Mouse (Mus musculus): ENCODE results near the gene Dner.
A peak's percentile ranks its signal among the peaks of the same experiment; 100 is the strongest.

Dner gene

DNA sequence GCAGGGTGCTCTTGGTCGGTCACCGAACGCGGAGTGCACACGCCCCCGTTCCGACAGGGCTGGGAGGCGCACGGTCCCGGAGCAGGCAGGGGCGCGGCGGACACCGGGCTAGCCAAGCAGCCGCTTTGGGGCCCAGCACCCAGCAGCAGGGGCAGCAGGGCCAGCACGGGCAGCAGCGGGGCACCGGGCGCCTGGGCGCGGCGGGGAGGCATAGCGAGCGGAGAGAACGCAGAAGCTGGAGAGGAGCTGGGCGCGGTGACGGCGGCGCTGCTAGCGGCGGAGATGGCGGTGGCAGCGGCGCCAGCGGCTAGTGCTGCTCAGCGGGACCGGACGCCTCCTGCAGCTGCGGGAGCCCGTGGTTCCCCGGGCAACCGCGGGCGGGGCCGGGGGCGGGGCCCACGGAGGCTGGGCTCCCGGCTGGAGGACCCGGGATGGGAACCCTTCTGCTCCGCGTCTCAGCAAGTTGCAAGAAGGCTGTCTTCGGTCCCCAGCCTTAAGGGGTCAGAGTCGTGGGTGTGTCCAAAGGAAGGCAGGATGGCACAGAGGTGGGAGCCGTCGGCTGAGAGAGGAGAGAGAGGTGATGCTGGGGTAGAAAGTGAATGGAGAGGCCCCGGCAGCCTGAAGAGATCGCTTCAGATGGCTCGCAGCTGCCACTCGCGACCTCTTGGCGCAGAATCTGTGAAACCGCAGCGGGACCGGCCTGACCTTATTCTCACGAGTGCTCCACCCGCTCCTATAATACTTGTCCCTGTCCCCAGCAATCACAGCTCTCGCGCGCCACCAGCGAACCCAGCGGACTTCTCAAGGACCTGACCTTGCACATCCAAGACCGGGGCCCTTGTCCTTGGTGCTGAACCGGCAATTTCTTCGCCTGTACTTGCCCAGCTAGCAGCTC lies at the start of gene Dner:
TSS of gene Dner (minus strand) at position 705 of the 895 bp plus-strand sequence.
- DNase-seq: peak; percentile 62

DNA sequence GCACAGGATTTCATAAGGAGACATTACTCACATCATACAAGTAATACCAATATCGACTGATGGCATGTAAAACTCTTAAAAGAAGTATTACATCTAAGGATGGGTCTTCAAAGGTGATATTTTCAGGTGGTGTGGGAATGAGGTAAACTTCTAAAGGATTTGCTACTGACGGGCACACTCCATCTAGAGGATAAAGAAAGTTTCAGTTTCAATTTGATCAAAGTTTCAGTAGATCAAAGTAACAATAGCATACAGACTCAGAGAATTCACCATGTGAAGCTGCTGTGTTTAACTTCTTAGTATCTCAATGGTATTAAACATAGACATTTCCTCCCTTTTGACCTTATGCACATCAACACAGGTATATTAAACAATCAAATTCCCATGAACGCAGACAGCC lies 46.1 kb upstream of the Dner start:
- DNase-seq: no peak

DNA sequence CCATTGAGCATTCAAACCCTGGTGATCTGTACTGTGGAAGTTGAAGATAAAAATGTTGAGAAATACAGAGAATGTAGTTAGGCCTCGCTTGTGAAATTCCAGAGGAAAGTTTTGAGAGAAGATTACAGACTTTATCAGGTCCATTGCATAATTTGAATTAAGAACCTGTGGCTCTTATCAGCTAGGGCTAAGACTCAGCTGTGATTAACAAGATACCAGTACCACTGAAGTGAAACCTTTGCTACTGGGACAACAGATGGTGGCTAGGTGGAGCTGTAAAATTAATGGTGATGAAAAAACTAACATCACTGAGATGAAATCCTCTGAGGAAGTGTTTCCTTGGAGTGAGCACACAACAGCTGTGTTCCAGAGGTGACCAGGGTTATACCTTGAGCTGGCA lies 44.1 kb upstream of the Dner start:
- no peak for DNase-seq

DNA sequence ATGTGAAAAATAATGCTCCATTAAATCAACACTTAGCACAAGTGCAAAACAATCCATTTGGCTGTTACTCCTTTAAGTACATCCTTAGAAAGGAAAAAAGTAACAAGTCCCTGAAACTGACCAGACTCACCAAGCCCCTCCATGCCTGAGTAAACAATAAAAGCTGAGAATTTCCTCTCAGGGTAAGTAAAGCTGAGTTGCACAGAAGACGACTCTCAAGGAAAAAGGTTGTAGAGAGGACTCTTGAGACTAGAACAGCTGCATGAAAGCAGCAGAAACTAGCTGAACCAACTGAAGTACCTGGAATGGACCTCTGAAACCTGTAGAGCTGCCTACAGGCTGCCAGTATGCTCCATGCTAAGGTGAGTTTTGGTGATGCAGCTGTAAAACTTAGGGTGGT lies 41.1 kb upstream of the Dner start:
- DNase-seq: no peak

DNA sequence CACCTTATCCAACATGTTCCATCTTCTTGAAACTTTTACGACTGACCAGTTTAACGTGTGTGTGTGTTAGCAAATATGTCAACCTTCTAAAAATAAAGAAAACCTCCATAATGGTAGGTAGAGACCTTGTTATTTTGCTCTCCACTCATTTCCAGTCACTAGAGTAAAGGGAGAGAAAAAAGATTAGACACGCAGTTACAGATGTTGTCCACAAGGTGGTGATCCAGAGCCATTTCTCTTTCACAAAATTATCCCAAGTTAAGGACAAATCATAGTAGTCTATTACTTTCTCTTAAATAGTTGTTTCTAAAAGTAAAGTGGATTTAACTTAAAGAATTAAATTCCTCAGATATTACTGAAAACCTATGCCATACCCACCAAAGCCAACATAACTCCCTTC lies 37.8 kb upstream of the Dner start:
- DNase-seq: peak; percentile 26

DNA sequence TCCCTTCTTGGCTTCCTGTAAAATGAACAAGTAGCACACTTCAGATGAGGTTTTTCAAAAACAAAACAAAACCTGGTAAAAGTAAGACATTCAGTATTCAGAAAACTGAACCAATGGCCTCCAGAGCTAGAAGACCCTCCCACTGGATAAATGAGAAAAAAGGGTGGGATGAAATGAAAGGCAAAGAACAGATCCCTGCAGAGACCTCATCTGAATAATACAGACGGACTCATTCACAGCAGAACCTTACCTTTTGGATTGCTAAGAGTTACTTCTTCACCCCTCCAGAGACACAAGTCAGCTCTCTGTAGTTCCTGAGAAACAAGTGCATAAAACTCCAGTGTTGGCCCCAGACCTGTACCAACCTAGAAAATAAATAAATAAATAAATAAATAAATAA lies 35.7 kb upstream of the Dner start:
- DNase-seq: no peak

DNA sequence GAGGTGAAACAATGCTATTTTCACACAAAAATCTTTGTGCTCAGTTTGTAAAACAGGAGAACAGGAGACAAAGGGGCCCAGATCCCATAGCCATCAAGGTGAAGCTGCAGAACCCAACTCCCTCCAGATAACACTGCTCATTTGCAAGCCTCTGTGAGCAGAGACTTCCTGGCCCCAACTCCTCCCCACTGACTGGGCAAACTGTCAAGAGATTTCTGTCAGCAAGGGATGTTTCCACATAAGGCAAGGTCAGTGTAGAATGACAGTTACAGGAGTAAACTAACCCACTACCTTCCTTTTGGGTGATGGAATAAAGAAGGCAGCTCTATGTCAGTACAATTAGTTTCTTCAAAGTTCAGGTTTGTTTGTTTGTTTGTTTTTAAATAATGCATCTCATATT lies 26.8 kb upstream of the Dner start:
- no peak for DNase-seq

DNA sequence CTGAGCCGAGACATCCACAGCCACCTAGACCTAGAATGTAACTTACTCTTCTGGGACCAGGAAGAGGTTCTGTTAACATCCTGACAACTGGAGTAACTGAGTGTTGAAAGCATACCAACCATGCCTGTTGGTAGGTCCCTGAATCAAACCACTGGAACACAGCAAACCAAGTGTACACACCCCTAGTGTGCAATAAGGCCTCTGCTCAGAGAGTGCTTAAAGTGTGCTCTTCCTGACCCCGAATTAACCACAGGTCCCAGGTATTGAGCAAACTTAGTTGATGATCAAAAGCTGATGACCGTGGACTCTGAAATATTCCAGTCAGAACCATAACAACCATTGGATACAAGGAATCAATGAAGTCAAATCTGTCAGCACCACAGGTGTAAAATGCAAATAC lies 26.4 kb upstream of the Dner start:
- DNase-seq: no peak

DNA sequence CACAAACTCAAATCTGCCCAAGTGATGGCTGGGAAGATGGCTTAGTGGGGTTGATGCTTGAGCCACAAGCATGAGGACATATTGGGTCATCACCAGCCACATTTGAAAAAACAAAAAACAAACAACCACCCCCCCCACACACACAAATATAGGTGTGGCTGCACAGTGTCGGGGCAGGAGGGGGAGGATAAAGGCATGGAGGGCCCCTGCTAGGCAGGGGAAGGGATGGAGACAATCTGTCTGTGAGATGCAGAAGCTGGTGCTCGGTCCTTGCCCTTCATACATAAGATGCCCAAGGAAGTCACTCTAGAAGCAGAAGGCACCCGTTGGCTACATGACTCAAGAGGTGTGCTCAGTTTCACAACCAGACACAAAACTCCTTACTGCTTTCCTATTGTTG lies 25.9 kb upstream of the Dner start:
- DNase-seq: no peak

DNA sequence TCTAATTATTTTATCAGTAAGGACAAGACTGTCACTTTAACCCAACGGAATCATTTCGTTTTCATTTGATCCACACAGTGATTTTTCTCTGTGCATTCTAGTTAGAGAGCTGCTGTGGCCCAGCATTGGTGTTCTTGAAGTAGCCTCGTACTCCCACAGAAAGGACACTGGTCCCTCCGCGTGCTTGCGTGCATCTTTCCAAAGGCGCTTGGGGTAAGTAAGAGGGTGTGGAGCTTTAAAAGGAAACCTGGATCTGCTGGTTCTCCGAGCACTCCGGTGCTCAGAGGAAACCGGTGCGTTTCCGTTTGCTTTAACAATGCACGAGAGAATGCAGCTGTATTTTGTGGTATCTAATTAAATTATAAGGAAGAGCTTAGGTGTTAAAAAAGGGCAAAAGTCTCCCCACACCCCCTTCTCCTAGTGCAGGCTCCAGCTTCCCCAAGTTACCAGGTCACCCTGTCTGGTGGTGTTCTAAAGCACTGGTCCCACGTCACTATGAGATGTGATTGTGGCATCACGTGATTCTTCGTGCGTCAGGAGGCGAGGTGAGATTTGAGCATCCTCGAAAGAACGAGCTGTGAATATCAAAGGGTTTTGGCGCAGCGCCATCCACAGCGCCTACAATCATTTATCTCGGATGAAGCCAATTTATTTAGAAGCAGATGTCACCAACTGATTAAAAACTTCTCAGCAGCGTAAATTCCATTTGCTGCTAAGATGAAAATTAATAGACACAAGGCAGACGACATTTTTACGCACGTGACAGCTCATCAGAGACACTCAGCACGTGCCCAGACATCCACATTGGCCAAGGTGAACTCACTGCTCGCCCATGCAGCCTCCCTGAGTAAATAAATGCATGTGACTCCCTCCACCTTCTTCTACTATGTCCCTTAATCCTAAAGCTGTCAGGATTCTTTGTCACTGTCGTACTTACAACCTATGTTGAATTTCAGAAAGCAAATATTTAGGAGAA lies 14.1 kb upstream of the Dner start:
- DNase-seq: peak; percentile 58

DNA sequence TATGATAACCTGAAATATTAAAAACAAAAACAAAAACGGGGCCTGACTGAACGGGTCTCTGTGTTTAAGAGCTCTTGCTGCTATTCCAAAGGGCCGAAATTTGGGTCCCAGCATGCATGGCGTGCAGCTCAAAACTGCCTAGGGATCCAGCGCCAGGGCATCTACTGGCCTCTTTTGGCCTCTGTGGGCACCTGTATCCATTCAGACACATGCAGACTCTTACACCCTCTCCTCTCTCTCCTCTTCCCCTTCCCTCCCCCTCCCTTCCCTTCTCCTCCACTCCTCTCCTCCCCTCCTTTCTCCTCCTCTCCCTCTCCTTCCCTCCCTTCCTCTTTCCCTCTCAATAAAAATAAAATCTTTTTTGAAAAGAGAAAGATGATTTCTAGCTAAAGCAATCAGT lies 13.4 kb upstream of the Dner start:
- peak; percentile 36 for DNase-seq

DNA sequence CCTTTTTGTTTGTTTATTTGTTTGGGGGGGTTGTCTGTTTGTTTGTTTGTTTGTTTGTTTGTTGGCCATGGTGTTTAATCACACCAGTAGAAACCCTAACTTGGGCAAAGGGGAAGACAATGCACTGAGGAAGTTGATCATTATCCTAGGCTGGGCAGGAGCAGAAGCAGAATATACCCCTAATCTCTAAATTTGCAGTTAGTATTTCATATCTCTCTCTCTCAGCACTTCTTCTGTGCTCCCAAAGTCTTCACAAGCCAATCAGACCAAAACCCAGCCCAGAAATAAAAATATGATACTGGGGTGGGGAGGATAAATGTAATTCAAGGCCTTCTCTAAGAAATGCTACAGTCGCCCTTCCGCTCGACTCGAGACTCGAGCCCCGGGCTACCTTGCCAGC lies 4.2 kb upstream of the Dner start:
- DNase-seq: no peak

DNA sequence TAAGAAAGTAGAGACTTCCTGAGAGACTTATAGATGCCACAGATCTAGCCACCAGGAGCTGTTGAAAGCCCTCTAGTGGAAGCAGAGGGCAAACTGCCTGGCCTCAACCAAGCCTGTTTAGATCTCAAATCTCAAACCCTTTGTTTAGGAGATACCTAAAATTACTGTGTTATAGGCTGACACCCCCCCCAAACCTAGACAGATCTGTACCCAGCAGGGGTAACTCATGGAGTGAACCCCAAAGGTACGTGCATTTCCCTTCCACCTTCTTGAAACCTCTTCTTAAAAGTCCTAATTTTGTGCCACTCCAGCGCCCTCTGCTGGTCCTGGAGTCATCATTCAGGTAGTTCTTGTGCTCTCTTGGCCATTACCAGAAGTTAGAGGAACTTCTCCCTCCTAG lies 1.1 kb upstream of the Dner start:
- DNase-seq: peak; percentile 80

DNA sequence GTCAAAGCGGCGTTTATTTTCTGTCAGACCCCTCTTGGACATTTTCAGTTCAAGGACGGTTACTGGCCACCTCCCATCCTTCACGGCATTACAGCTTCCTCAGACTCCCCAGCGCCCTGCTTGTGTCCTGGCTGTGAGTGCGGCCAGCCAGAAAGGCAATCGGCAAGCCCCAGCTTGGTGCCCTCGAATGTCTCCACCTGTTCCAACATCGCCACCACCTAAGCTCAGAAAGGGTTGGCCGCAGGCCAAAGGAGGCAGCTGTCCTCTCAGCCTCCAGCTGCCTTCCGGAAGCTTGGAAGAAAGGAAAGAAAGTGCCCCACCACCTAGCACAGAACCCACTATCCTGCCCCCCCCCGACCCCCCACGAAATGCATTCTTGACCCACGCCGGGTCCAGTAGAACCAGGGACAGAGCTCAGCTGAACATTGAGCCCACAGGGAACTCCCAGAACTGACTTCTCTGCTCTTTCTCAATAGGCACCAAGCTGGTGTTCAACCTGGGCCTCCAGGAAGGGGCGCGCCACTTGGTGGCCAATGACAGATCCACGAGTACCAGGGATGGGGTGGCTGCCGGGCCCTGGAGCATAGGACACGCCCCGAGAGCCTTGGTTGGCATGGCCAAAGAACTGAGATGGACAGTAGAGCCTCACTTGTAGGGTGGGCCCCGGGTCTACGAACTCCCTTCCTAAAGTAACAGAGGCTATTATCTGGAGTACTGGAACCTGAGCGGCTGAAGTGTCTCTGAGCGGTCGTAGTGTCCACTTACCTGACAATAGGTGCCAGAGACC lies 1.1 kb downstream of the Dner start:
- DNase-seq: peak; percentile 57

DNA sequence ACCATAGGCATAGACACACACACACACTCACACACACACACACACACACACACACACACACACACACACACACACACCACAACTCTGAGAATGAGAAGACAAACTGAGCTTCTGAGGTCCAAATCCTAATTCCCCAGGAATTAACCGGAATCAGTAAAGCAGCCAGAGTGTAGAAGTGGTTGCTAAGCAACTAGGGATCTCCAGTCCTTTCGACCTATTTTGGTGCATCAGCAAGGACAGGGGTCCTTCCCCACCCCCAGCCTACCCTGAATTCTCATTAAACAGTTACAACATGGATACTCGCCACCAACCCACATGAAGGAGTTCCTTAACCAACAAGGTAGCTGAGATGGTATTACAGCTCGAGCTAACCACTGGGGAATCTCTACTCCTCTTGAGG lies 18.1 kb downstream of the Dner start:
- no peak for DNase-seq

DNA sequence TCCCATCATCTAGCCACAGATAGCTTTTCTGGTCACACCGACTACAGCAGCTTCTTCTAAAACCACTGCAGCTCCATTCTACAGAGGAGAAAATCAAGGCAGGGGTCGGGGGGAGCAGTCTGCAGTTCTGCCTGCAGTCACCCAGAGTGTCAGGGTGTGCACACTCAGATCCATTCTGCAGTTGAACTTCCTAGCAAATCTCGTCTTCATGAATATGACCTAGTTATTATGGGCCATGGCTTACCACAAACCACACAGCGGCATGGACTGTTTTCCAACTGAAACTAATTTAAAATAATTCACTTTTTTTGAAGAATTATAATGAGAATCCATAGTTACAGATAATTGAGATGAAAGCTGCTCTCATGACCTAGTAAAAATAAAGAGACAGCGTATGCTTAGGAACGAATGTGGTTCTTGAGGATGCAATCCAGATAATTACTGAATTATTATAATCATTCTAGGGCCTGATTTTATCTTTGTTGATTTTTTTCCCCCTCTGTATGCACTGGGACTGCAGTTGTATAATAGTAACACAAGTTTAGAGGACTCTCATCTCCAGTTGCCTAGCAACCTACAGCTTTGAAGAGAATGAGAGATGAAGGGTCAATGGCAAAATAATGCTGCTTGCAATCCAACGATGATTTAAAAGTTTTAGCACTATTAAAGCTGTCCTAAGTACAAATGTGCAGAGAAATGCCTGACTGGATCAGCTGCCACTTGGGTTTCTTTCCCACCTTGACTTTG lies 27.7 kb downstream of the Dner start:
- no peak for DNase-seq

DNA sequence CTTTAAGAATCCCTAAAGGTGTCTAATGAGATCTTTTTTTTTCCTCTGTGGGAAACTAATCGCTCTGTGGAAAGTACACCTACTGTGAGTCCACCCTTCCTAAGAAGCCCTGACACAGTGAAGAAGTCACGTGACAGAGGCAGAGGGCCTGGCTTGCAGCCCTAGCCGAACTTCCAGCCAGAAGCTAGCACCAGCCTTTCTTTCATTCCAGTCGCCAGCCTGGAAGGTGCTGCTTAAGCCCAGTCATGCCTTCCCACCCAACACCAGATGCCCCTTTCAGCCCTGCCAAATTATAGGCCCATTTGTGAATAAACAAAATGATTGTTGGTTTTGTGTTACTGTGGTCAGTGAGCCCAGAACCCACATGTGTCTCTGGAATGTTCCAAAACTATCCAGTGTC lies 28.4 kb downstream of the Dner start:
- no peak for DNase-seq

DNA sequence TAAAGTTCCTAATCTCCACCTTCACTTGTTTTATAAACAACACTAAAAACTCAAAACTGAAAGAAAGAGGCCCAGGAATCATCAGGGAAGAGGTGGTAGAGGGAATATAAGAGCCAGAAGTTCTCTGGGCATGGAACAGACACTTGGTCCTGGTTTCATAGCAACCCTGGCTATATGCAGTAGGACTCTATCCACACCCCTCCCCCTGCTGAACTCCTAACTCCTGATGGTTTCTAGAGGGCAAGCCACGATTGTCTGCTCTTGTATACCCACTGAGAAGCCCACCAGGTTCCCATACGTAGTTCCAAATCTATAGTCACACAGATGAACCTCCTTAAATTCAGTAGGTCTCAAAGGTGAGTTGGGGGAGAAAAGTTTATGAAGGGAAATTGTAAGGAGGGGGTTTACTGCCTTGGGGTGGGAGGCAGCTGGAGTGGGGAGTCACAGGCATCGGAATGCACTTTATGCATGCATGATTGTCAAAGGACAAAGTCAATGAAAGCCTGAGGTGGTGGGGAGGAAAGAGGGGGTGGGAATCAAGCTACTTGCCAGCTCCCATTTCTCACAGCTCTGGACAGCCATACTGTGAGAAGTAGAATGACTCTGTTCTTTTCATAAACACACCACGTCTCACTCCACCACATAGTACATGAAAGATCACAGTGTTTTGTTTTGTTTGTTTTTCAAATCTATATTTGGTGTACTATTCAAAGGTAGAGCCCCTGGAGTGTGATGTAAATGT lies 31.5 kb downstream of the Dner start:
- no peak for DNase-seq

DNA sequence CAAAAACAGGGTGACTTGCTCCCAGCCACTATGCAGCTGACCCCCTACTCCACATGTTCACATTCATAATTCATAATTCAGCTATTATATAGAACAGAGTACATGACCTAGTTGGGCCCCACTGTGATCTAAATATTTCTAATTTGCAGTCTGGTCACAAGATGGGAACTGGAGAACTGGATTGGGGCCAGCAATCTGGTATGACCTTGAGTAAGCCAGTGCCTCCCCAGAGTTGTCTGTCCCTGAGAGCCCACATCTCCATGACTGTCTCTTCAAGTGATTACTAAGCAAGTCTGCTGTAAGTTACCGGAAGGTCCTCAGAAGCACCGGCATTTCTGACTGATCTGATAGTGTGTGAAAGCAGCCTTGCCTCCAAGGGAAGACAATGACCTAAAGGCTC lies 49.2 kb downstream of the Dner start:
- peak; percentile 26 for DNase-seq

DNA sequence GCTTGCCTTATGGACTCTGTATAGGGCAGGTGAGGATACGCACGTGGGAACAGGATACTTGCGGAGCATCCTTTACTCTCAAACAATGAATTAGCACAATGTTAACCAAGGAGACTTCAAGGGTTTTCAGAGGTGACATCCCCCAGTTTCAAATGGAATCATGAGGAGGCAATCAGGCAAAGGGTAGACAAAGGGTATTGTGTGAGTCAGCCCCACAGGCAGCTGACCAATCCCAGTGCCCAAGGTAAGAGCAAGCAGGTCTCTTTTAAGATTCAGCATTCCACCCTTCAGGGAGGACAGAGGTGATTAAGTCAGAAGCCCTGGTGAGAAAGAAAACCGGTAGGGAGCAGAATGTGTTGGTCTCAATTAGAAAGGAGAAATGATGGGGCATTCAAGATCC lies 55.6 kb downstream of the Dner start:
- no peak for DNase-seq

DNA sequence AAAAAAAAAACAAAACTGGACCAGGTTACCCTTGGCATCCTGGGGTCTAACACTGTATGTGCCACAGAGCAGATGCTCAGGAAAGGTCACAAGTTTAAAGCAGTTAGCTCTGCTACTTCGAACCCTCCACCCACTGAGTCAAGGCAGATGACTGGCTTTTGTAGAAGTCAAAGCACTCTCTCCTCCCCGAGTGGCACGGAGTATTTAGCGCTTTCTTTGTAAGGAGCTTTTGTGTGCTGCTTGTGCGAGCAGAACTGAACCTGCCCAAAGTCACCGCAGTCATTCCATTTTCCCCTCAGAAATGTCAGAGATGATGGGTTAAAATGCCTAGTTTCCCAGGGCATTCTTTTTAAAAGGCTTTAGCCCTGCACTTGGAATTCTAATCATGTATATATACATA lies 59.1 kb downstream of the Dner start:
- no peak for DNase-seq

DNA sequence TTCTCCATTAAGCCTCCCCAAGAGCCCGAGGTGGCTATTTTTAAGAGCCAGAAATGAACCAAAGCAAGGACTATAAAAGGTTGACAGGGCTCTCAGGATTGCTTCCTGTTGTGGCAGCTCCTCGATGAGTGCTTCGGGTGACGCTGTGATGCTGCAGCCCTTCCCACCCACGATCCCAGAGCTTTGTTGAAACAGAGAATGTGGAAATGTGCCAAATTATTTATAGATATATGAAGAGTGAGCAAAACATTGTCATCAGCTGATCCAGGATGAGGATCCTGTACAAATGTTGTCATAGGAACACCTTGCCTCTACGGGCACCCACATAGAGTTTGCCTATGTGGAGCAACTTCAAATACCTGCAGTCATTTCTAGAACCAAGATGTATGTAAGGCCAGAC lies 67.8 kb downstream of the Dner start:
- DNase-seq: no peak

All from cerebellum, adult 9-10 months (tissue).